Mouse (Mus musculus) heart, adult 2 months (tissue): ENCODE measurements at regions not wholly inside any gene's neighbourhood (a gene's known extent, or its start where the extent isn't known, plus 50 kb on each side); places are given as distances from the start of the nearest gene placed in this dataset.

ENCODE experiments used
- CTCF ChIP-seq: fragments of 200-600 bp; IDR thresholded peaks from 2 replicates; pipeline ENCODE4 v1.8.1; 2022; ENCODE audit warnings: antibody characterized with exemption, mild to moderate bottlenecking, moderate library complexity
- EP300 ChIP-seq: fragments of 200-500 bp; IDR thresholded peaks from 2 replicates; pipeline ENCODE4 v1.6.1; 2011; ENCODE audit warnings: low read depth, low read length, control low read depth; ENCODE audit not compliant: insufficient read depth
- POLR2A ChIP-seq: fragments of 200-500 bp; IDR thresholded peaks from 2 replicates; pipeline ENCODE4 v1.6.1; 2011; ENCODE audit warnings: mild to moderate bottlenecking, low read depth, low read length, control low read depth; ENCODE audit not compliant: insufficient read depth

DNA sequence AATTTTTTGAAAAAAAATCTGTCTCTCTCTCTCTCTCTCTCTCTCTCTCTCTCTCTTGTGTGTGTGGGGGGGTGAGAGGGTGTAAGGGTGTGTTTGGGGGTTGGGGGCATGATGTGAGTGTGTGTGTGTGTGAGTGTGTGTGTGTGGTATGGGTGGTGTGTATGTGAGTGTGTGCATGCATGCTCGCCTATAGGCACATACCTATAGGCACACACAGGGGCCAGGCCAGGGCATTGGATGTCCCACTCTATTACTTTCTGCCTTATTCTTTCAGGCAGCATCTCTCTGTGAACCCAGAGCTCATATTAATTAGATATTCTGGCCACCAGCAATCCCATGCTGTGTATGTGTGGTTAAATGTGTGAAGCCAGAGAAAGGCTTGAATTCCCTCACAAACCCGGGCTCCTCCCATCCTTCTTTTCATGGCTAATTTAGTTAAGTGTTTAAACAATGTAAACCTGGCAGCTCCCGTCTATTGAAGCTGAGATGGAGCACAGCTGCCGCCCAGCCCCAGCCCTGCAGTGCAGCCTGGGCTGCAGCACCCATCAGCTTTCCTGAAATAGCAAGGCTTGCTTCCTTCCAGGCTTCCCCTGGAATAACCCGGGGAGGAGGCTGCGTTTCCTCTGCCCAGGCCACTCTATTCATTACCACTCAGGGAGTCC, 288.8 kb upstream of the Zfp637 start:
- TF ChIP-seq CTCF = peak; percentile 50
- TF ChIP-seq EP300 = peak; percentile 96
- 0 out of 2 replicates have a peak, but pooled peaks have one; percentile 29 for TF ChIP-seq POLR2A
